In the genomic region with DNA sequence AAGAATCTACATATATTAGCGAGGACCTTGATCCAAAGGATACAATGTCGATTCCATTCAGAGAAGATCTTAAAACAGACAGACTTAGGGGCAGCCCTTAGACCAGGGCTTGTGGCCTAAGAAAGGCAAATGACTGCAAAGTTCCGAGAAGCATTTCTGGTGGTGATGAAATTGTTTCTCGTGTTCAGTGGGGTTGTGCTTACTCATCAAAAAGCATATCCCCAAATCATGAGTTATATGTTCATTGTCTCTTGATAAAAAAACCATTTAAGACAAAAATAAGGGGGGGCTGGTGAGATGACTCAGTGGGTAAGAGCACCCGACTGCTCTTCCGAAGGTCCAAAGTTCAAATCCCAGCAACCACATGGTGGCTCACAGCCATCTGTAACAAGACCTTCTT, we compare ENCODE assay signal across 17 mouse cellular contexts. TPM values are rescaled to one million over a fixed set of nuclear protein-coding genes. Genes with fewer than 3 reads are reported as not detected.
DNase-seq lines count a peak whose midpoint lies in the region; ATAC-seq and TF ChIP-seq lines count a peak whose summit lies in the region.
"Had no signal": no experiment of that assay in that cellular context is flagged by ENCODE, and none has a peak within 500 bp of the region (broad histone marks: within the 10 kb centered on the region; RNA-seq: fewer than 3 reads in every experiment).

No protein-coding gene starts in this region.

- TF ChIP-seq CTCF in CH12.LX (conservative IDR thresholded peaks at IDR 0.05 in 1 of 2, IDR thresholded peaks at IDR 0.05 in 1 of 2; ENCODE audit: low read depth in 2 of 2, low read length in 2 of 2): no peak
- no peak for TF ChIP-seq CTCF in heart, adult 2 months (IDR thresholded peaks at IDR 0.05)

- H3K79me2 ChIP-seq in CH12.LX (replicated peaks; ENCODE audit: control insufficient read depth, extremely low read depth, insufficient read depth, poor library complexity, severe bottlenecking) (no peaks in the 10 kb centered on the region), macrophage (ENCODE audit: inconsistent target) (no peaks in the 10 kb centered on the region)
- no peaks in the 10 kb centered on the region for H3K79me2 ChIP-seq in heart, adult 2 months (replicated peaks; ENCODE audit: control insufficient read depth, insufficient read depth, low read length)

- peaks cover 18 to 58% of the 10 kb centered on the region in 2 experiments for H3K4me1 ChIP-seq in CH12.LX (ENCODE audit: control insufficient read depth in 1 of 2, insufficient read depth in 2 of 2)
- H3K4me1 ChIP-seq in heart, adult 2 months (ENCODE audit: control insufficient read depth, insufficient read depth, low read length): no peaks in the 10 kb centered on the region; the same call in 1 of the 2 replicates
- no peaks in the 10 kb centered on the region for H3K4me1 ChIP-seq in forebrain, embryonic 16.5 days (replicated peaks; ENCODE audit: control insufficient read depth, insufficient read depth, low read length)
- H3K4me1 ChIP-seq: embryonic facial prominence, embryonic 12.5 days; forebrain, embryonic 13.5 days; forebrain, embryonic 15.5 days had no signal

- no peak for DNase-seq in CH12.LX (ENCODE audit: extremely low read depth)
- DNase-seq in heart, adult 2 months: no peak
- DNase-seq: adrenal gland, adult 8-10 months; adrenal gland, postnatal 36 days; cerebellum, adult 11-12 months; cerebellum, adult 2 months; cerebellum, adult 9-10 months; cerebellum, postnatal 10 days; cerebellum, postnatal 25 days had no signal

- intact Hi-C loops in heart, adult 2 months (cut with DNase I): no loop called here

- in situ Hi-C loops in CH12.LX (cut with MboI; ENCODE audit: low pct_ligation_motif_present, low pct_unique_long_range_greater_than_20kb, low sequenced_read_pairs): no loop called here

- peak; percentile 22; the same call in 1 of the 2 replicates for ATAC-seq in granulocyte monocyte progenitor cell, adult 5-6 weeks (replicated peaks; ENCODE audit: poor library complexity, severe bottlenecking)
- ATAC-seq in forebrain, embryonic 16.5 days: no peak
- ATAC-seq: forebrain, embryonic 13.5 days; forebrain, embryonic 15.5 days; Patski had no signal

- no peak overlapping the region for H3K4me2 ChIP-seq in CH12.LX (ENCODE audit: insufficient read depth, low read depth, poor library complexity, severe bottlenecking)
- H3K4me2 ChIP-seq in forebrain, embryonic 16.5 days (ENCODE audit: low read length): no peak overlapping the region
- H3K4me2 ChIP-seq: embryonic facial prominence, embryonic 12.5 days; forebrain, embryonic 13.5 days; forebrain, embryonic 15.5 days had no signal

- no peaks in the 10 kb centered on the region for H3K36me3 ChIP-seq in CH12.LX (replicated peaks in 1 of 2; ENCODE audit: control insufficient read depth in 1 of 2, insufficient read depth in 1 of 2, low read length in 1 of 2)
- no peaks in the 10 kb centered on the region for H3K36me3 ChIP-seq in macrophage (ENCODE audit: inconsistent target)
- H3K36me3 ChIP-seq in heart, adult 2 months (ENCODE audit: control insufficient read depth, insufficient read depth, low read length): no peaks in the 10 kb centered on the region
- no peaks in the 10 kb centered on the region for H3K36me3 ChIP-seq in forebrain, embryonic 16.5 days (ENCODE audit: control insufficient read depth, insufficient read depth)
- H3K36me3 ChIP-seq: embryonic facial prominence, embryonic 10.5 days; embryonic facial prominence, embryonic 12.5 days; forebrain, embryonic 15.5 days had no signal

- peaks cover 5% of the 10 kb centered on the region for H3K27me3 ChIP-seq in CH12.LX (replicated peaks)
- no peaks in the 10 kb centered on the region for H3K27me3 ChIP-seq in heart, adult 2 months (ENCODE audit: control insufficient read depth, insufficient read depth, low read length)
- H3K27me3 ChIP-seq in forebrain, embryonic 16.5 days (replicated peaks; ENCODE audit: control insufficient read depth, insufficient read depth, low read length): no peaks in the 10 kb centered on the region
- H3K27me3 ChIP-seq: embryonic facial prominence, embryonic 12.5 days; forebrain, embryonic 13.5 days; forebrain, embryonic 15.5 days; Patski had no signal

- H3K27ac ChIP-seq in CH12.LX (ENCODE audit: insufficient read depth, low read depth) (peak overlapping the region; percentile 47; the same call in 1 of the 2 replicates), macrophage (0 out of 2 replicates have a peak overlapping the region, but pooled peaks have one; percentile 17)
- no peak overlapping the region for H3K27ac ChIP-seq in heart, adult 2 months
- H3K27ac ChIP-seq in forebrain, embryonic 16.5 days (ENCODE audit: low read length): no peak overlapping the region
- H3K27ac ChIP-seq: embryonic facial prominence, embryonic 10.5 days; embryonic facial prominence, embryonic 12.5 days; forebrain, embryonic 13.5 days; forebrain, embryonic 15.5 days had no signal

- H3K4me3 ChIP-seq in CH12.LX (replicated peaks in 1 of 3; ENCODE audit: low read depth in 2 of 3, low read length in 2 of 3, poor library complexity in 1 of 3) (no peak overlapping the region), macrophage (ENCODE audit: inconsistent target) (no peak overlapping the region)
- no peak overlapping the region for H3K4me3 ChIP-seq in heart, adult 2 months
- no peak overlapping the region for H3K4me3 ChIP-seq in forebrain, embryonic 16.5 days (replicated peaks; ENCODE audit: low read length)
- H3K4me3 ChIP-seq: embryonic facial prominence, embryonic 10.5 days; embryonic facial prominence, embryonic 12.5 days; forebrain, embryonic 13.5 days; forebrain, embryonic 15.5 days had no signal

- TF ChIP-seq POLR2A in CH12.LX (IDR thresholded peaks at IDR 0.05; ENCODE audit: low read depth, low read length): no peak
- no peak for TF ChIP-seq POLR2A in heart, adult 2 months (IDR thresholded peaks at IDR 0.05; ENCODE audit: insufficient read depth, low read depth, low read length)

- WGBS in macrophage (ENCODE audit: missing documents): 63% methylated on average over 6 of the region's 6 CpGs
- 91% methylated on average over 6 of the region's 6 CpGs for WGBS in heart, adult 2 months
- WGBS in forebrain, embryonic 16.5 days: 92% methylated on average over 6 of the region's 6 CpGs

- peaks cover 26% of the 10 kb centered on the region for H3K9me3 ChIP-seq in CH12.LX (replicated peaks; ENCODE audit: low read length)
- no peaks in the 10 kb centered on the region for H3K9me3 ChIP-seq in forebrain, embryonic 16.5 days (ENCODE audit: control insufficient read depth, low read length)
- H3K9me3 ChIP-seq: embryonic facial prominence, embryonic 10.5 days; embryonic facial prominence, embryonic 12.5 days; forebrain, embryonic 13.5 days; forebrain, embryonic 15.5 days had no signal

- no peak for TF ChIP-seq RAD21 in CH12.LX (IDR thresholded peaks at IDR 0.05; ENCODE audit: low read depth, low read length)

- TF ChIP-seq EP300 in CH12.LX (IDR thresholded peaks at IDR 0.05; ENCODE audit: low read length): no peak
- TF ChIP-seq EP300 in heart, adult 2 months (IDR thresholded peaks at IDR 0.05; ENCODE audit: insufficient read depth, low read depth, low read length): no peak

- H3K9ac ChIP-seq in CH12.LX (ENCODE audit: insufficient read depth, low read depth): no peak overlapping the region
- H3K9ac ChIP-seq in heart, adult 2 months (ENCODE audit: low read depth, low read length): no peak overlapping the region
- no peak overlapping the region for H3K9ac ChIP-seq in forebrain, embryonic 16.5 days (replicated peaks; ENCODE audit: low read depth, low read length)
- H3K9ac ChIP-seq: embryonic facial prominence, embryonic 12.5 days; forebrain, embryonic 13.5 days; forebrain, embryonic 15.5 days had no signal

- dilution Hi-C loops in CH12.LX (cut with MboI; ENCODE audit: extremely low pct_ligation_motif_present, extremely low pct_unique_long_range_greater_than_20kb, low sequenced_read_pairs): no loop called here

RNA-seq across cellular contexts. Expression of a gene that starts 7.3 kb away (rescaled TPM):
- 8.6 and 9.4 TPM in 2 replicates for total RNA-seq in CH12.LX (2012; rRNA removed)
- total RNA-seq in CH12.LX (2014; rRNA removed): 1.3 and 1.5 TPM in 2 replicates
- 5.2 and 6.7 TPM in 2 replicates for polyA plus RNA-seq in CH12.LX (2012; ENCODE audit: insufficient read length, low read depth)
- total RNA-seq in granulocyte monocyte progenitor cell, adult 5-6 weeks (2014; fragmentation: Nextera tagmentation): 6.2 and 6.6 TPM in 2 replicates
- total RNA-seq in granulocyte monocyte progenitor cell, adult 5-6 weeks (2017): 3.6 and 4.4 TPM in 2 replicates
- 10 to 100 TPM in 19 of 26 experiments, 1 to 10 TPM in 7; 4.8 to 39.3 (median 15.2) TPM for total RNA-seq in macrophage (2018; cell fraction: chromatin; rRNA removed)
- 10 to 100 TPM in 15 of 26 experiments, 1 to 10 TPM in 11; 3.7 to 24.8 (median 10.5) TPM for total RNA-seq in macrophage (2018; cell fraction: cytosol; rRNA removed)
- total RNA-seq in macrophage (2018; cell fraction: nucleus; rRNA removed): 10 to 100 TPM in 24 of 26 experiments, 1 to 10 TPM in 2; 8.9 to 51.8 (median 18.3) TPM
- polyA plus RNA-seq in macrophage (2018): 6.0 to 23.1 TPM (median 10.0 TPM) in 3 replicates
- total RNA-seq in heart, adult 2 months (2021): 10 to 100 TPM; 10.5 to 11.4 TPM
- polyA plus RNA-seq in heart, adult 2 months (2012; rRNA removed): 10.5 and 12.3 TPM in 2 replicates
- 20.6 and 26.6 TPM in 2 replicates for polyA plus RNA-seq in forebrain, embryonic 16.5 days (2015; fragmentation: Nextera tagmentation; extraction: Ambion mirVana)

RNA-seq across cellular contexts. Expression of a gene that starts 53.3 kb away (rescaled TPM):
- 69.6 and 73.1 TPM in 2 replicates for total RNA-seq in CH12.LX (2012; rRNA removed)
- total RNA-seq in CH12.LX (2014; rRNA removed): 29.1 and 29.5 TPM in 2 replicates
- 48.1 and 51.8 TPM in 2 replicates for polyA plus RNA-seq in CH12.LX (2012; ENCODE audit: insufficient read length, low read depth)
- 45.3 and 77.8 TPM in 2 replicates for total RNA-seq in granulocyte monocyte progenitor cell, adult 5-6 weeks (2014; fragmentation: Nextera tagmentation)
- total RNA-seq in granulocyte monocyte progenitor cell, adult 5-6 weeks (2017): 25.0 and 67.5 TPM in 2 replicates
- total RNA-seq in macrophage (2018; cell fraction: chromatin; rRNA removed): 10 to 100 TPM in 21 of 26 experiments, 1 to 10 TPM in 5; 5.4 to 28.8 (median 16.3) TPM
- total RNA-seq in macrophage (2018; cell fraction: cytosol; rRNA removed): 10 to 100 TPM; 52.6 to 88.8 (median 69.8) TPM
- total RNA-seq in macrophage (2018; cell fraction: nucleus; rRNA removed): 10 to 100 TPM in 25 of 26 experiments, 1 to 10 TPM in 1; 9.3 to 41.7 (median 23.8) TPM
- 28.5 to 81.1 TPM (median 68.2 TPM) in 3 replicates for polyA plus RNA-seq in macrophage (2018)
- 10 to 100 TPM; 14.1 to 16.1 TPM for total RNA-seq in heart, adult 2 months (2021)
- 35.1 and 38.4 TPM in 2 replicates for polyA plus RNA-seq in heart, adult 2 months (2012; rRNA removed)
- polyA plus RNA-seq in forebrain, embryonic 16.5 days (2015; fragmentation: Nextera tagmentation; extraction: Ambion mirVana): 26.5 and 26.7 TPM in 2 replicates

RNA-seq across cellular contexts. Expression of a gene that starts 53.3 kb away (rescaled TPM):
- total RNA-seq in CH12.LX (2012; rRNA removed): 3.6 and 4.2 TPM in 2 replicates
- total RNA-seq in CH12.LX (2014; rRNA removed): 1.9 and 2.0 TPM in 2 replicates
- 2.9 and 3.0 TPM in 2 replicates for polyA plus RNA-seq in CH12.LX (2012; ENCODE audit: insufficient read length, low read depth)
- total RNA-seq in granulocyte monocyte progenitor cell, adult 5-6 weeks (2014; fragmentation: Nextera tagmentation): 4.5 and 10.0 TPM in 2 replicates
- 1.9 and 3.0 TPM in 2 replicates for total RNA-seq in granulocyte monocyte progenitor cell, adult 5-6 weeks (2017)
- 1 to 10 TPM in 17 of 26 experiments, under 1 TPM in 9; 0.20 to 7.5 (median 1.5) TPM for total RNA-seq in macrophage (2018; cell fraction: chromatin; rRNA removed)
- 1 to 10 TPM in 22 of 26 experiments, under 1 TPM in 4; 0.70 to 5.0 (median 2.8) TPM for total RNA-seq in macrophage (2018; cell fraction: cytosol; rRNA removed)
- 10 to 100 TPM in 1 of 26 experiments, 1 to 10 TPM in 17, under 1 TPM in 8; 0.36 to 11.1 (median 1.7) TPM for total RNA-seq in macrophage (2018; cell fraction: nucleus; rRNA removed)
- 2.7 to 3.2 TPM (median 3.1 TPM) in 3 replicates for polyA plus RNA-seq in macrophage (2018)
- total RNA-seq in heart, adult 2 months (2021): 1 to 10 TPM; 1.5 to 2.2 TPM
- polyA plus RNA-seq in heart, adult 2 months (2012; rRNA removed): 1.4 and 1.5 TPM in 2 replicates
- 3.4 and 3.9 TPM in 2 replicates for polyA plus RNA-seq in forebrain, embryonic 16.5 days (2015; fragmentation: Nextera tagmentation; extraction: Ambion mirVana)

Comparison
In these comparisons a context has a peak if more than half of its experiments do, and no peak if none do; other contexts are left out.
1. H3K27ac ChIP-seq: peak in CH12.LX (single experiment) and macrophage (single experiment); none in heart, adult 2 months (single experiment) and forebrain, embryonic 16.5 days (single experiment).